Mouse (Mus musculus): ENCODE results near the gene Ap1b1.

DNA sequence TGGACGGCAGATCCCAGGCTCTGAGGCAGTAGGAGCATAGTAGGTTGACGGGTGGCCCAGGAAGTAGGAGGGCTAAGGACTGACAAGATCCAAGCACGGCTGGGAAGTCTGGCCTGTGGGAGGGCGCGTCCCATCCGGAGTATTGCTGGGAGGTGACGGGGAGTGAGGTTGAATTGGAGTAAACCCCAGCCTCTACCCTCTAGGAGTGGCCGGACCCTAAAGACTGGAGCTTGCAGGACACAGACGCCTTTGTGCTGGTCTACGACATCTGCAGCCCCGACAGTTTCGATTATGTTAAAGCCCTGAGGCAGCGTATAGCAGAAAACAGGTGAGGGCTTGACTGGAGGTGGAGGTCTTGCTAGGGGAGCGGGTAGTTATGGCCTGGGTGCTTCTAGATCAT, 72.6 kb downstream of the Ap1b1 start:
- TF ChIP-seq CTCF (IDR thresholded peaks at IDR 0.05; ENCODE audit: control insufficient read depth, insufficient read depth, insufficient replicate concordance, low read depth, low read length) = 0 out of 2 replicates have a peak, but pooled peaks have one; percentile 14
- TF ChIP-seq POLR2A (IDR thresholded peaks at IDR 0.05; ENCODE audit: control insufficient read depth, low read depth, low read length) = peak; percentile 53

Measured in testis, adult 2 months (tissue).